Mouse (Mus musculus) limb, embryonic 13.5 days (tissue): ENCODE data around the gene Asb8. TPM values are rescaled to one million over a fixed set of nuclear protein-coding genes. Genes with fewer than 3 reads are reported as not detected.

Experiments
- ATAC-seq: fragments of 200-750 bp; cut with Nextera tagmentation; 2 replicates; pipeline ENCODE4 v1.8.0; 2017; ENCODE audit warnings: low read depth, moderate number of reproducible peaks, moderate TSS enrichment; ENCODE audit not compliant: low FRiP score
- H3K27ac ChIP-seq: fragments of 300-500 bp; sonication (generic); 2 replicates; pipeline ENCODE4 v1.5.1; 2015; ENCODE audit warnings: inconsistent platforms, mild to moderate bottlenecking, moderate library complexity
- H3K27me3 ChIP-seq: fragments of 300-500 bp; sonication (generic); 2 replicates; pipeline ENCODE4 v1.6.1; 2015; ENCODE audit warnings: mild to moderate bottlenecking, inconsistent platforms
- H3K36me3 ChIP-seq: fragments of 300-500 bp; sonication (generic); 2 replicates; pipeline ENCODE4 v1.6.1; 2015; ENCODE audit warnings: inconsistent platforms, mild to moderate bottlenecking, moderate library complexity
- H3K4me1 ChIP-seq: fragments of 300-500 bp; sonication (generic); 2 replicates; pipeline ENCODE4 v1.6.1; 2015; ENCODE audit warnings: inconsistent platforms
- H3K4me2 ChIP-seq: fragments of 300-500 bp; sonication (generic); replicated peaks from 2 replicates; pipeline ENCODE4 v1.6.1; 2015; ENCODE audit warnings: inconsistent platforms, mild to moderate bottlenecking, moderate library complexity
- H3K4me3 ChIP-seq: fragments of 300-500 bp; sonication (generic); 2 replicates; pipeline ENCODE4 v1.5.1; 2015; ENCODE audit warnings: moderate library complexity, mild to moderate bottlenecking, inconsistent platforms
- H3K9ac ChIP-seq: fragments of 300-500 bp; sonication (generic); 2 replicates; pipeline ENCODE4 v1.6.1; 2015; ENCODE audit warnings: mild to moderate bottlenecking, inconsistent platforms
- H3K9me3 ChIP-seq: fragments of 300-500 bp; sonication (generic); 2 replicates; pipeline ENCODE4 v1.6.1; 2016; ENCODE audit warnings: inconsistent platforms
- WGBS: fragments of 180-500 bp; shearing (Covaris S2); methylation state at CpG from one replicate; pipeline ENCODE4 v1.1.7; 2015; 5-methylcytosine and 5-hydroxymethylcytosine counted together
- polyA plus RNA-seq: library from polyadenylated mRNA; unstranded; fragments of >200 nt; fragmentation: Nextera tagmentation; extraction: Ambion mirVana; gene quantifications from 2 replicates; pipeline ENCODE4 v1.2.1, GENCODE M21; 2015

Asb8 gene
- polyA plus RNA-seq, 1 experiment from 2014 or later: 51.0 TPM

DNA sequence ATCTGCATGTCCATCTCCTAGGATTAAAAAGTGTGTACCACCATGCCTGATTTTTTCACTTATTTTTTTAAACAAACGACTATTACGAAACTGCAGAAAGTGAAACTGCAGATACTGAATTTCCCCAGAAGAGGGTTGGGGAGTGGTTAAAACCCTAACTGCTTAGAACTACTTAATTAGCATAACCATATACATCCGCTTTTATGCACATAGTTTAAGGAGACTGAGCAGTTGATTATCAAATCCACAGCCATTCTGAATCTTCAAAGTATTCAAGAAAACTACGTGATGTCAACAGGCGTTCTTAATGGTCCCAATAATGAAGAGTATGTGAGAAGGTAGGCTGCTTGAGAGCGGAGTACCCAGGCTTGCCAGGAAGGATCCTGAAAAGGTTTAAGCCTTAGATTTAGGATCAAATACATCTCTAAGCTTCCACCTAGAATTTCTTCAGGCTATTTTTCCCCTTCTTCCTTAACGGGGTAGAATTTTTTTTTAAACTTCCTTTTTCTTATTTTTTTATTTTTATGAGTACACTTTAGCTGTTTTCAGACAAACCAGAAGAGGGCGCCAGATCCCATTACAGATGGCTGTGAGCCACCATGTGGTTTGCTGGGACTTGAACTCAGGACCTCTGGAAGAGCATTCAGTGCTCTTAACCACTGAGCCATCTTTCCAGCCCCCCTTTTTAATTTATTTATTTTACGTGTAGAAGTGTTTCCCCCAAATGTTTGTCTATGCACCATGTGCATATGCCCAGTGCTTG, 75.8 kb downstream of the Asb8 start:
- WGBS: 73% methylated on average over 9 of the region's 9 CpGs
- Histone ChIP-seq H3K4me3 (no peak overlapping the region), H3K36me3 (peaks cover 31% of the 10 kb centered on the region)

DNA sequence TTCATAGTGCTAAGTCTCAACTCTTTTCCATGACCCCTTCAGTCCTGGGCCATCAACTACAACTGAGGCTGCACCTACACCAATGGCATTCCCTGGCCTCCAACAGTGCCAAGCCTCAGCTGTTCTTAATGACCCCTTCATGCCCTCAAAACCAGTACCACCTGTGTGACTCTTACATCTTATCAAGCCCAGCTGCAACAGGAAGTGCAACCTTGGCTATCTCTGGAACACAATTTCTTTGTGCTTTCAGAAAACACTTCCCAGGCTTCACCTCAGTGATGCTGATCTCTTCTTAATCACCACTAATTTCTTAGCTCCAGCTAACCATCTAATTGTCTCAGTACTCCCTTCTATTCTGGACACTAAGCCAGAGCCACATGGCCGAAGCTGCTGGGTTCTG, 76.5 kb downstream of the Asb8 start:
- Histone ChIP-seq H3K9ac (no peak overlapping the region), H3K36me3 (peaks cover 36% of the 10 kb centered on the region), H3K27ac (no peak overlapping the region), H3K9me3 (no peaks in the 10 kb centered on the region), H3K4me1 (peaks cover 12% of the 10 kb centered on the region), H3K27me3 (no peaks in the 10 kb centered on the region), H3K4me2 (no peak overlapping the region), H3K4me3 (no peak overlapping the region)
- ATAC-seq: no peak
- WGBS: 75% methylated on average over 1 of the region's 1 CpGs

More for the DNA sequence above, 75.8 kb downstream of the Asb8 start:
- Histone ChIP-seq H3K27me3 (no peaks in the 10 kb centered on the region), H3K27ac (no peak overlapping the region), H3K4me2 (no peak overlapping the region), H3K4me1 (peaks cover 12% of the 10 kb centered on the region), H3K9ac (no peak overlapping the region), H3K9me3 (no peaks in the 10 kb centered on the region)
- no peak for ATAC-seq

Other genes with a start within 250 kb of the Asb8 start
- 35.9 and 37.9 TPM in 2 replicates for gene Tmem106c, start 201.4 kb downstream of the Asb8 start, polyA plus RNA-seq
- gene Col2a1, start 160.9 kb downstream of the Asb8 start, polyA plus RNA-seq: 706 and 829 TPM in 2 replicates
- 56.0 and 56.7 TPM in 2 replicates for gene Pfkm, start 73.0 kb downstream of the Asb8 start, polyA plus RNA-seq
- 37.0 and 38.8 TPM in 2 replicates for gene Senp1, start 71.9 kb downstream of the Asb8 start, polyA plus RNA-seq
- gene Ccdc184, start 1.5 kb upstream of the Asb8 start, polyA plus RNA-seq: 0.48 and 0.60 TPM in 2 replicates
- gene Olfr288, start 29.9 kb upstream of the Asb8 start, polyA plus RNA-seq: not detected in 2 replicates
- not detected in 2 replicates for gene Gm44579, start 55.4 kb upstream of the Asb8 start, polyA plus RNA-seq
- gene Olfr287, start 55.4 kb upstream of the Asb8 start, polyA plus RNA-seq: not detected in 2 replicates
- not detected in 2 replicates for gene Olfr286, start 68.8 kb upstream of the Asb8 start, polyA plus RNA-seq
- gene H1fnt, start 91.7 kb upstream of the Asb8 start, polyA plus RNA-seq: not detected in 2 replicates
- 0.37 and 0.47 TPM in 2 replicates for gene Zfp641, start 130.5 kb upstream of the Asb8 start, polyA plus RNA-seq
- gene Olfr285, start 151.7 kb upstream of the Asb8 start, polyA plus RNA-seq: not detected in 2 replicates
- gene Olfr284, start 175.4 kb upstream of the Asb8 start, polyA plus RNA-seq: not detected in 2 replicates
- not detected in 2 replicates for gene Olfr283, start 215.3 kb upstream of the Asb8 start, polyA plus RNA-seq